Mouse (Mus musculus) cerebellum, adult 18-20 months (tissue): ENCODE results near the gene Zdhhc14.

Experiments used
- DNase-seq, 2 experiments: peaks; one replicate each; pipeline ENCODE4 v3.0.0; 2021

Zdhhc14 gene

DNA sequence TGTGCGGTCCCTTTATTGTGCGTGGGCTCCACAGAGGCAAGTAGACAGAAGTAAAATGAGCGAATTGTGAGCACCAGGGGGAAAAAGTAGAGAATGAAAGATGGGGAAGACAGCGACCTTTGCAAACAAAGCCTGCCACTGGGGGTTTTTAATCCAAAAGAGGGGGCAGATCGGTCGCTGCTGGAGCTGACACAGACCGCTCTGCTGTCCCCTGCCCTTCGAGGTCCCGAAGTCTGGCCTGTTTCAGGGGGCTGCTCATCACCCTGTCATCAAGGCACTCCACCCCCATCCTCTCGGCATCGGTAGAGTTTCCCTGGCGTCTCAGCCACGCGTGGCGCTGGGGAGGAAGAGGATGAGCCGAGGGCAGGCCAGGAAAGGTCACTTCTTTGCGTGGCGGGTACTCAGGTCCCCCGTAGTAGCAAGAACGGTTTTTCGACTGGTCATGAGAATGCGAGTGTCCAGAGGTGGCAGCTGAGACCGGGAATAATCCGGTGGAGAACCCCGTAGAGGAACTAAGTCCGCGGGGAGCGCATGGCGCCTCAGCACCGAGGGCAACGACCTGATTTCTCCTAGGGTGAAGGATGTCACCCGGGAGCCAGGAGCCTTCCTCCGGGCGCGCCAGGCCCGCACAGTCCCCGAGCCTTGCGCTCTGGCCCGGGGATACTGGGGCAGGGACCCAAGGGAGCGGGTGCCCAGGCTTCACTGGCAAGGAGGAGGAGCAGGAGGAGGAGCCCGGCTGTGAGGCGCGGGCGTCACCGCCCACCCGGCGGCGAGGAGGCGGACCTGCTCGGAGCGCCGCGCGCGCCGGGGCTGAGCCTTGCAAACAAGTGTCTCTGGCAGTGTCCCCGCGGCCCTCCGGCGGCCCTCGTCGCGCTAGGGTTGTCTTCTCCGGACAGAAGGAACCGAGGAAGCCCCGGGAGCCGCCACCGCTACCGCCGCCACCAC lies at the start of gene Zdhhc14:
Gene Zdhhc14 (plus strand): TSS at position 757 of the 945 bp plus-strand sequence.
- peak; percentile 95 to 96 for DNase-seq

DNA sequence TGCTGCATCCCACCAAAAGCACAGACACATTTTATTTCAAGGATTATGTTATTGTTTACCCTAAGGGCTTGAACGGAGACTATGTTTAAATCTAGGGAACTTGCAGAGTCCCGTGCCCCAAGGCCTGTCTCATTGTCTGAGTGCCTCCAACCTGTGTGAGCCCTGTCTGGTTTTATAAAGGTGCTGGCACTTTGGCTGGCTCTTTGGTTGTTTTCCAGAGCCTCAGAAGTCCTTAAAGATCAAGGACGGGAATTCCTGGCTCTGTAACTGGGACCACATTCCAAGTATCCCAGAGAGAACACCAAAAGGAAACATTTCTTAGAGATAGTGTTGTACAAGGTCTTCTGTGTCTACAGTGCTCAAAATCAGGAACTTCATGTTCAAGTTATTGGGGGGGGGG lies 49.1 kb upstream of the Zdhhc14 start:
- no peak for DNase-seq

DNA sequence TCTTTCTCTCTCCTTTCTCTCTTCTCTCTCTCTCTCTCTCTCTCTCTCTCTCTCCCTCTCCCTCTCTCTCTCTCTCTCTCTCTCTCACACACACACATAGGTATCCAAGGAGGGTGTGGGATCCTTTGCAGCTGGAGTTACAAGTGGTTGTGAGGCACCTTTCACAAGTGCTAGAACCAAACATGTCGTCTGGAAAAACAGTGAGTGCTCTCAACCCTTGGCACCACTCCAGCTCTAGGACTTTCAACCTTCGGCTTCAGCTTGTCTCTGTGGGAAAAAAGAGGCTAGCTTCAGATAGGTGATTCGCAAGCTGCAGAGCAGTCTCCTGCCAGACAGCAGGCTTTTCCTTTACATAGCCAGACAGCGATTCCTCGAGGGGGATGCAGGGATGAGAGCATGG lies 48.6 kb upstream of the Zdhhc14 start:
- no peak for DNase-seq

DNA sequence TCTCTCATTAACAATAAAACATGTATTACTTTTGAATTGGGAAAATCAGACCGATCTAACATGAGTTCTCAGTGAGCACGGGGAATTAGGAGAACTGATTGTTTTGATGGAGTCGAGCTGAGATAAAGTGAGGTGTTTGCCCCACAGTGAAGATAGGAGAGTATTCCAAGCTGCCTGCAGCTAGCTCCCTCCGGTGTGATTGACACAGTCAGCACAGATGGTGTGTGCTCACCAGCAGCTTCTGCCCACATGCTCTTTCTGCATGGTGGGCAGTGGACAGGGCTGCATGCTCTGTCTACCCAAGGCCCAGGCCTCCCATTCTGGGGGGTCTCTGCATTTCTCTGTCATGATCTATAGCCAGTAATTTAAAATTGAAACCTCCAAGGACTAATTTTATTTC lies 38.7 kb upstream of the Zdhhc14 start:
- DNase-seq, result no peak

DNA sequence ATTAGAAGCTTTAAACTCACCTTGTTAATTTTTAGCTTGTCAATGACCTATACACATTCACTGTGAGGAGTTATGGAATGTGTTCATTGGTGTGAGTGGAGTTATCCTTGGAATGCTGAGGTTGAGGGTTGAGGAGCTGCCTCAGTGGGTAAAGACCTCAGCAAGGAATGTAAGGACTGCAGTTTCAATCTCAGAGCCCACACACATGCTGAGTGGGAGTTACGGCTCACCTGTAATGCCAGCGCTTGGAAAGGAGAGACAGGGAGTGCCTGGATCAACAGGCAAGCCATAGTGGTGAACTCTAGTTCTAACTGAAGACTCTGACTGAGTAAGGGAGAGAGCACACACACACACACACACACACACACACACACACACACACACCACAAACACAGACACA lies 28.4 kb upstream of the Zdhhc14 start:
- no peak for DNase-seq

DNA sequence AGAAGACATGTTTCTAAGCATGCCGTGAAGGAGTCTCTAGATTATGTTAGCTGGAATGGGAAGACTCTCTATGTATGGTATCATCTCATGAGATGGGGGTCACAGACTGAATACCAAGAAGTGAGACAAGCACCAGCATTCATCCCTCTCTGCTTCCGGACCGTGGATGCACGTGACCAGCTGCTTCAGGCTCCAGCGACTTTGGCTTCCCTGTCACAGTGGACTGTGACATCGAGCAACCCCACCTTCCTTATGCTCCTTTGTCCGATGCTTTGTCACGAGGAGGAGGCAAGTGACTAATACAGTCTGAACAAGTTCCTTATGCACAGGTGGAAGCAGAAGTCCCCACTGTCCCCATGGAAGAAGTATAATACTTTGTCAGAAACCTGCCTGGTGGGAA lies 25.6 kb upstream of the Zdhhc14 start:
- no peak for DNase-seq

DNA sequence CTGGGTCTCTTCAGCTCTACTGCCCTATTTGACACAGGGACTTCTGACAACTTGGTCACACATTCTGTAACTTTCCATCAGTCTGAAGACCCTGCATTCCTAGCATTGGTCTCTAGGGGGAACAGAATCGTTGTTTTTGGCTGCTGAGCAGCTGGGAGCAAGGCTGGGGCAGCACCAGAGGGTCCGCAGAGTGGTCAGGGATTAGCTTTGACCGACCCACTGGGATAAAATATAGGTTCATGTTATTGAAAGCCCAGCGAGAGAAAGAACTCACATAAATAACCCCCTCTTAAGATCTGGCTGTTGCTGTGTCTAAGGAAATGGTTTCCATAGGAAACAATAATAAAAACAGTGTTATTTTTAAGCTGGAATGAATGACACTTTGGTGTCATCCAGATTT lies 25.2 kb upstream of the Zdhhc14 start:
- no peak for DNase-seq

DNA sequence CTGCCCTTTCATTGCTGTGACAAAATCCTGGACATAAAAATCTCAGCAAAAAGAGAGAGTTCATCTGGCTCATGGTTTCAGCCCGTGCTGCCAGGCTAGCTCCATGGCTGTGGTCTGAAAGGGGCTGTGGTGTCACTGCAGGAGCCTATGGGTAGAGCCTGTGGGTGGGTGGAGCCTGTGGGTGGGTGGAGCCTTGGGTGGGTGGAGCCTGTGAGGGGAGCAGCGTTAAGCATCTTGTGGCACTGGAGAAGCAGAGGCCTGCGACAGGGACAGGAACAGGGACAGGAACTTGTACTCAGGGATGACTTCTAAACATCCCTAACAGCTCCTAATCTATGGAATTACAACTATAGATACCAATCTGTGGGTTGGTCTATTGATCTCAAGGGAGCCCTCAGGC lies 20.1 kb upstream of the Zdhhc14 start:
- DNase-seq, result no peak

DNA sequence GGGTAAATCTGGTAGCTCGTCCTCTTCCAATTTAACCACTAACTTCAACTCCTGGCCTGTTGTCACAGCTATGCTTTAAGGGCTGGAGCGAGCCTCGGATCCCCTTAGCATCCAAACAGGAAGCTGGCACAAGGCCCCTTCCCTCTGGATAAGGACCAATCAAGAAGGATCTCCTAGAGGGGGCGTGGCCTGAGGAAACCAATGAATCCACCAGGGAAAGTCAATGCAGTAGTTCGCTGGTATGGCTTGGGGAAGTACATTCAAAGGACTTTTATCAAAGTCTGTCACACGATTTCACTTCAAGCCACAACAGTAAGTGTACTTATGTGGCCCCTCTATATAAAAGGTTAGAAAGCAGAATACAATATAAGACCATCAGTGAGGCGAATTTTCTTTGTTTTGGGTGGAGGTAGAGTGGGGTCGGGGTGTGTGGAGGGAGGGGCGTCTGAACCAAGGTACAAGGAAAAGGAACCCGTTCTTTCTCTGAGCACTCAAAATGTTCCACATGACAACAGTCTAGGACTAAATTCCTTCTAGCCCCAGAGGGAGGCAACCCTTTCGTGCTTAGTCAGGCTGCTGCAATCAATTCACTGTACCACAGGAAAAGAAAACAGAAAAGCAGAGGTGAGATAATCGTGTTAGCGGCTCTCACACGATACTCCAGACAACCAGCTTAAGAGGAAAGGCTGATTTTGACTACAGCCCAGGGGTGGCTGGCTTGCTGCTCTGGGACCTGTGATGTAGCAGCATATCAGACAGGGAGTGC lies 16.2 kb upstream of the Zdhhc14 start:
- no peak for DNase-seq

DNA sequence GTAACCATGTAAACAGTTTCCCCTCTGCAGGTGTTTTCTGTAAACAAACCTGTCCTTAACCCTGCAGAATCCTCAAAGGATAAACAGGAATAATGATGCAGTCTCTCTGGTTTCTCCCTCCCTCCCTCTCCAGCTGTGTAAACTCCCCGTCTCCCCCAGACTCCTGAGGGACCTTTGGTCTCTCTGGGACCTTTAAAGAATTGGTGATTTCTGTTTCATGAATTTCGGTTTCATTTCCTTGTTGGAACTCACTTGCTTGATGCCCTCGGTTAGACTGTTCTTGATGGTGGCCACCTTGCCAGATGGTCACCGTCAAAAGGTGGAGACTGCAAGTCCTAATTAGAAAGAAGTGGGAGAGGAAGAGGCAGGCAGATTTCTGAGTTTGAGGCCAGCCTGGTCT lies 8.9 kb upstream of the Zdhhc14 start:
- DNase-seq, result no peak

DNA sequence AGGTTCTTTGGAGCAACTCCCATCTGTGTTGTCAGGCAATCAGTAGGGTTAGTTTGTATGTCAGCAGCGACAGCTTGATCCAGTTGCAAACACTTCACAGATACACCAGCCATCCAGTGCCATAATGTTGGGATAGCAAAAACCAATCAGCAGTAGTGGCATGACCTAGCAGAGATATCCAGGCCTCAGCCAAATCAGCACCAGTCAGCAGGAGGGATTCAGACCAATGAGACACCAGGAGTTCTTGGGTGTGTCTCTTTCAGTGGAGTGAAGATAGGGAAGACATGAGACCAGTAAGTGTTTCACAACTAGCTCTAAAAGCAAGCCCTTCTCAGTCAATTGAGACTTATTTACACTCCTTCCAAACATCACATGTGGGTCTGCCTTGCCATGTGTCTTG lies 7.7 kb upstream of the Zdhhc14 start:
- DNase-seq, result no peak

DNA sequence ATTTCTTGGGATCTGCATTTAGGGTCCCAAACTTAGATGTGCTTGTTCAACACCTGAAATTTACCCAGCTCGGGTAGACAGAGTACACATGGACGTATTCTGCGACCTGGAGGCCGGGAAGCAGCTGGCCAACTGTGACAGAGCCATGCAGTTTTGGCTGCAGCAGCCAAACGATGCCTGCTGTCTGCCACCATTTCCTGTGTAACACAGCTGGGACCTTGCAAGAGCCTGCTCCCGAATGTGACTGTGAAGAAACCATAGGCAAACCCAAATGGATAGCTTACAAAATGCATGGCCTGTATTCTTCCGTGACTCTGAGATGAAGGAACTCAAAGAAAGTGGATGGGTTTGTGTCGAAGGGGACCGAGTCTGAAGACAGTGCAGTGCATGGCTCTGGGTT lies 4.2 kb upstream of the Zdhhc14 start:
- DNase-seq, result no peak

DNA sequence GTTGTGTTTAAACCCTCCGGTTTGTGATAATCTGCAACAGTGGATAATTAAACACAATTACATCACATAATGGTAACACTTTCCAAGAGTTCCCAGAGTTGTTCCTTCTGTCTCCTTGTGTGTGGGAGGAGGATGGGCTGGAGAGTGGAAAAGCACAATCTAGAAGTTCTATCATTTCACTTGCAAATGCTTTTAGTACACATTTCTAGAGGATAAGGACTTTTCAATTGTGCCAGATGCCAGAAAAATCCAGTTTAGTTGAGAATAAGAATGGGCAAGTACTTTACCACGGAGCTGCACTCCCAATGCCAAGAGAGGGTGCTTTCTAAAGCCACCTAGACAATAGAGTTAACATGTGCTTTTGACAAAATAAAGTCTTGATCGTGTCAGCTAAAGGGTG lies 2.0 kb upstream of the Zdhhc14 start:
- DNase-seq, result no peak

DNA sequence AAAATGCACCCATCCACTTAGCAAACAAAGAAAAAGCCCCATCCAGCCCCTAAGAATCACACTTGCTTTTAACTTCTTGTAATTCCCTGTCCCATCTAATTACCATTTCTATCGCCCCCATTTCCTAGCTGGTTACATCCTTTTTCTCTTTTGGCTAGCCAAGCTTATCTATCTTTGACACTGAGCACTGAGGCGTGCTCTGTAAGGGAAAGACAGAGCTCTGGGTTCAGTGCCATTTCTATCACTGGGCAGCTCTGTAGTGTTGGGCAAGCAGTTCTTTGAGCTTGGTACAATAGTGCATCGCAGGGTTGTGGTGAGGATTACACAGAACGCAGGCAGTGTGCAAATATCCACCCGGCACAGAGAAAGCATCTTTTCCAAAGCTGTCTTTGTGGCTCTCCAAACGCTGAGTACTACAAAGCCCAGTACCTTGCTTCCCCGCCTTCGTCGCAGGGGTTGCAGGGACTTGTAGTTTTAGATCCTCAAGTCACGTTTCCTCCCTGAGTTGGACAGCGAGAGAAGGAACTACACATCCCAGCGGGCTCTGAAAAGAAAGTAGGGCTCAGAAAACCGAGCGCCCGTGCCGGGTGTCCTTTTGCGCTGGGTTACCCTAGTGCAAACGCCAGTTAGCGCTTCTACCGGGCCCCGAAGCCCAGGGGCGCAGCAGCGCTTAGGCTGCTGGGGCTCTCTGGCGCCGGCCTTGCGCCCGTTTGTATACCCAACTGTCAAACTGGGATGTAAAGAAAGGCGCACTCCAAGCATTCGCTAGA lies 1.1 kb upstream of the Zdhhc14 start:
- peak; percentile 89 to 98 for DNase-seq

DNA sequence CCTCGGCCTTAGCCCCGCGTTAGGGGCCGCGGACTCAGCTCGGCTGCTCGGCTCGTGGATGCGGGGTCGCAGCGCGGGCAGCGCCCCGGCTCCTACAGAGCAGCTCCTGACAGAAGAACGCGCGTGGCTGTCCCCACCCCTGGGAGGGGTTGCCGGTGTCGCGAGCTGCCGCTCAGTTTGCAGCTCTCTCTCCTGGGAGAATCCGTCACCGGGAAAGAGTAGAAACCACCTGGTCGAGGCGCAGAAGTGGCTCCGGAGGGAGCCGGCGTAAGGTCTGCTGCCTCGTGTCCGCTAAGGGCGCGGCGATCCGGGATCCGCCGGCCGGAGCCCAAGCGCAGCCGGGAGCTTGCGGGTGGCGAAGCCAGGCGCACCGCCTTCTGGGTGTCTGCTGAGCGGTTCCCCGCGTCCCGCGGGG lies 396 bp downstream of the Zdhhc14 start:
- peak in 1 of 2 experiments; percentile 70 for DNase-seq

DNA sequence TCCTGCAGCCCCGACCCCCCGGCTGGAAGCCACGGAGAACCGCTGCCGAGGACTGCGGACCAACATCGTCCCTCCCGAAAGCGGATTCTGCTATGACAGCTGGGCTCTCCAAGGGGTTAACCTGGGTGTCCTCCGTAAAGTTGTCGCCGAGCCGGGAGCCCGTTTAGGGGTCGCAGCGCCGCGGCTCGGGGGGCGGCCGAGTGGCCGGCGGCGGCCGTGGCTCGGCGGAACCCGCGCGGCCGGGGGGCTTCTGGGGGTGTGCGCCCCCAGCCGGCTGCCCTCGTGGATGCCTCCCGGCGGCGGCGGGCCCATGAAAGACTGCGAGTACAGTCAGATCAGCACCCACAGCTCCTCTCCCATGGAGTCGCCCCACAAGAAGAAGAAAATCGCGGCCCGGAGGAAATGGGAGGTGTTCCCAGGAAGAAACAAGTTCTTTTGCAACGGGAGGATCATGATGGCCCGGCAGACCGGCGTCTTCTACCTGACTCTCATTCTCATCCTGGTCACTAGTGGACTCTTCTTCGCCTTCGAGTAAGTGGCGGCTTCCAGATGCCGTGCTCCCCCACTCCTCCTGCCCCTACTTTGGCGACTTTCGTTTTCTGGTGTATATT lies 909 bp downstream of the Zdhhc14 start:
- peak; percentile 45 to 65 for DNase-seq

DNA sequence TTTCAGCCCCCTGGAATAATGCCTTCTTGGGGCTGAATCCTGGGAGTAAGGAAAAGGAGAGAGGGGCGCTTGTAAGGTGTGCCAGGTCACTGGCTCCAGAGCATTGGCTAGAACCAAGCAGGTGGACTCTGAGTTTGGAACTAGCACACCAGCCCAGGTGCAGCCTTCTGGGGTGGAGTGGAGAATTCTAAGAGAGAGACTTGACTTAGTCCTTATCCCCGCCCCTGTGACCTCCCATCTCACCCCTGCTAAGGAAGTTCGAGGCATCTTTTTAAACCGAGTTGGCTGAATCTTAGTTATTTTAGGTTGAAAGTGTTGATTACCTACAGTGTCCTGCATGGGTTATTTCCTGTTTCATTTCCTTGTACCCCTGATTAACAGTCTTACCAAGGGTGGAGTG lies 1.5 kb downstream of the Zdhhc14 start:
- DNase-seq, result no peak

DNA sequence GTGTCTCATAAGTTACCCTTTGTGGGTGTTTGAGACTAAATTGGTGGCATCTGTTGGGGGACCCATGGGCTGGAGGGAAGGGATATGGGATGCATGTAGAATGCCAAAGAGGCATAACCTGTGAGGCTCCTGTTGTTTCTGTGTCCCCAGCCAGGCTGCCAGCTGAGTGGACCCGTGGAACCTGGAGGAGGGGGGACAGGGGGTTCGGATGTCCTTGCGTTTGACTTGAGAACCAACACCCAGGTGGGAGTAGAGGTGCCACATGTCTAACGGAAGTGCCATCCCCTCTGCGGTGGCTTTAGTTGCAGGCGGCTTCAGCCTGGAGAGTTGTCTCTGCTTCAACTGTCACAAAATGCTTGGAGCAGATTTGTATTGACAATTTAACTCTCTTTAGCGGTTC lies 2.5 kb downstream of the Zdhhc14 start:
- peak in 1 of 2 experiments; percentile 38 for DNase-seq

DNA sequence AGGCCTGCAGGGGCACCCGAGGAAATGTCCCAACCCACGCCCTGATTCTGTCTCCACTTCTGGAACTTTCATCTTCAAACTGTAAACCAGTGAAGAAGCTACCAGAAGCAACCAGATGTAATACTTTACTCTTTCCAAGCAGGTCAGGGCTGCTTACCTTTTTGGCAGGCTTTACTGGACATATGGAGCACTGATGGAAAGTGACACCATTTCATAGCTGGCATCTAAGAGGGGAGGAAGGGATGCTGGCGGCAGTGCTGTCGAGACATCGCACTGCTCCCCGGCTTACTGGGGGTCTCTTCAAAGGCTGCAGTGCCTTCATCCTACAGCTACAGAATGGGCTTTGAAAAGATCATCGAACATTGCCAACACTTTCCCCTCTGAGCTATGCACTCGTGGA lies 5.3 kb downstream of the Zdhhc14 start:
- DNase-seq, result peak; percentile 68 to 81

DNA sequence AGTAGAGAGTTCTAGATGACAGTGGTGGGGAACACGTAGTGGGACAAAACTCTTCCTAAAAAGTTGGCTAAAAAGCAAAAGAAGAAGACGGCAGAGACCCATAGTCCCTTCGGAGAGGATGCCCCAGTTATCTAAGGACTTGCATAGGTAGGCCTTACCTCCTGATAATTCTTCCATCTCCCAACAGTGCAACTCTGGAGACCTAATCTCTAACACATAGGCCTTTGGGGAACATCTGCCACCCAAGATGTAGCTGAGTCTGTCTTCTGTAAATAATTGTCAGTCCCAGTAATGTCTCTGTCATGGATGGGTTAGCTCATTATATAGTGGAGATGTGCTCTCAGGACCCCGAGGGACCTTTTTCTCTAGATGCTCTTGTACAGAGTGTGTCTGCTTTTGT lies 6.6 kb downstream of the Zdhhc14 start:
- DNase-seq, result no peak

DNA sequence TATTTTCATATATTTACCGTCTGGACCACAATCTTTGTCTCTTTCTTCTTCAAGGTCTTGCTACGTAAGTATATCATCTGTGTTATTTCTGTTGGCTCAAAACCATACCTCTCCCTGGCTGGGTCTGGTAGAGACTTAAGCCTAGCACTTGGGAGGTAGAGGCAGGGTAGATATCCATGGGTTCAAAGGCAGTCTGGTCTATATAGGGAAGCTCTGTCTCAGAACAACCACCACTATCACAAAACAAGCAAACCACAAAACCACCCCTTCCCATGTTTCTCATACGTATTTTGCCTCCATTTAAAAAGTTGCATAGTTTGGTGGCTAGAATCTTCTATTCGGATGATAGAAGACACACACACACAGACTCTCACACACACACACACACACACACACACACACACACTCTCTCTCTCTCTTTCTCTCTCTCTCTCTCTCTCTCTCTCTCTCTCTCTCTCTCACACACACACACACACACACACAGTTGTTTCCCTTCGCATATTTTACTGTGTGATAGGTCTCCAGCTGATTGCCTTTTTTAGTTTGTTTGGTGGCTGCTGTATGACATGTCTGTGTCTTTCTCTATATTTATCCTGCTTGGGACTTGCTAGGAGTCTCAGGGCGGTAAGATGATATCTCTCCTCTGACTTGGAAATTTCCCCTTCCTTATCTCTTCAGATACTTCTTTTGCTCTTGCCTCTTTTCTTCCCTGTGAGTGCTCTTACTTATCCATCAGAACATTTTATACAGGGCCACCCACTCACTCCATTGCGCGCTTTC lies 11.8 kb downstream of the Zdhhc14 start:
- DNase-seq, result no peak

DNA sequence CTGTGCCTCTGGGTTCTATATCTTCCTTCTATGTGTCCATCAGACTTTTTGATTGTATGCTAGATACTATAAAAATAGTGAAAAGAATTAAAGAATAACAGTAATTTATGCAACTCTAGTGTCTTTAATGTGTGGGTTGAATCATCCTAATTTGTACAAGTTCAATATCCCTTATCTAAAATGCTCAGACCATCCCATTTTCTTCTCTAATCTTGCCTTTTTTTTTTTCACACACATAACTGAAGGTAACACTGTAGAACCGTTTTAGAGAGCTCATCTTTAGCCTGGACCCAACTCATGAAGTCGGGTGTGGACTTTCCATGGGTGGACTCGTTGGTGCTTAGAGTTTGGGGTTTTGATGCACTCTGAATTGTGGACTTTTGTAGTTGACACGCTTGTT lies 12.6 kb downstream of the Zdhhc14 start:
- no peak for DNase-seq
